Mouse (Mus musculus): Measurements from ENCODE around the gene Calhm4. TPM values are rescaled to one million over a fixed set of nuclear protein-coding genes. Genes with fewer than 3 reads are reported as not detected.
A peak's percentile ranks its signal among the peaks of the same experiment; 100 is the strongest.

Calhm4 gene
- polyA plus RNA-seq, 1 experiment: not detected

DNA sequence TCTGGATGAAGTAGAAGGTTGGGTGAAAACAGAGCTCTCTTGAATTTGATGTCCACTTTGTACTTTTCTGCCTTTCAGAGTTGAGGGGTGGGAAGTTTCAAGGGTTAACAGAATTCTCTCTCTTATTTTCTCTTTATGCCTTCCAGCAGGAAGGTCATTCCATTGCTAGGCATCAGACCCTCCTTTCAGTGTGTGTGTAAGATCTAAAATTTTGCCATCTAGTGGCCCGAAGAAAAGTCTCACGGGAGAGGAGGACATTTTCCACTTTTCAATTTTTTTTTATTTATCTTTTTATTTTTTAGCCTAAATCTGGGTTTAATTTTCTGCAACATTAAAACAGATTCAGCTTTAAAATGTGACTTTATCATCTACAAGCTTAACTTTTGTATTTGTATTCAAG is 27.5 kb upstream of the Calhm4 start:
- no peaks in the 10 kb centered on the region for H3K36me3 ChIP-seq (ENCODE audit: control insufficient read depth, insufficient read depth, low read length)
- TF ChIP-seq CTCF (conservative IDR thresholded peaks at IDR 0.05; ENCODE audit: insufficient read depth, insufficient read length, low read depth, low read length): no peak
- TF ChIP-seq POLR2A (IDR thresholded peaks at IDR 0.05; ENCODE audit: low read depth, low read length): no peak
- no peak for DNase-seq
- no peak overlapping the region for H3K27ac ChIP-seq (ENCODE audit: insufficient read depth, low read depth, low read length)
- no peaks in the 10 kb centered on the region for H3K4me1 ChIP-seq (ENCODE audit: control insufficient read depth, insufficient read depth, low read length)
- WGBS: 55% methylated on average over 2 of the region's 2 CpGs
- no peaks in the 10 kb centered on the region for H3K27me3 ChIP-seq (replicated peaks; ENCODE audit: control insufficient read depth, insufficient read depth, low read length)
- H3K4me3 ChIP-seq (ENCODE audit: insufficient read depth, low read depth, low read length): no peak overlapping the region

DNA sequence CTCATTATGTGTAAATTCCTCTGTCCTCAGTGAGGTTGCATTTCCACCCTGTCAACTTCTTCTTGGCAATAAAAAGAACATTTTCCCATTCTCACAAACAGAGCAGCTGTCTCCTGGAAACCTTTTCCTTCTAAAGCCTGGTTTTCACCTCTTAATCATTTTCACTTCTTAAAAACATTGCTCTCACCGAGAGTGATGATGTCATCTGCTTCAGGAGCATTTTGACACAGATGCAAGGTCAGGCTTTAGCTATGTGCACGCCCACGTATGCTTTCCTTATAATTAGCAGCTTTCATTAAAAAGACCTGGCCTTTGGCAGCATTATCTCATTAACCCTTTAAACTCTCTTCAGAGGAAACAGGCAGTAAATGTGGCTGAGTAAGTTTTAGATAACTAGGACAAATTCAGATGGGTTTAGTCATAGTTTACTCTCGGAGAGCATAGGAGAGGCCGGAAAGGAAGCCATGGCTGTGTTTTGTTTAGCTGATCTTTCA is 26.9 kb upstream of the Calhm4 start:
- 44% methylated on average over 5 of the region's 5 CpGs for WGBS
- no peak overlapping the region for H3K27ac ChIP-seq (ENCODE audit: insufficient read depth, low read depth, low read length)
- H3K4me3 ChIP-seq (ENCODE audit: insufficient read depth, low read depth, low read length): no peak overlapping the region
- no peak for TF ChIP-seq POLR2A (IDR thresholded peaks at IDR 0.05; ENCODE audit: low read depth, low read length)
- no peak for TF ChIP-seq CTCF (conservative IDR thresholded peaks at IDR 0.05; ENCODE audit: insufficient read depth, insufficient read length, low read depth, low read length)
- H3K27me3 ChIP-seq (replicated peaks; ENCODE audit: control insufficient read depth, insufficient read depth, low read length): no peaks in the 10 kb centered on the region
- no peak for DNase-seq
- no peaks in the 10 kb centered on the region for H3K4me1 ChIP-seq (ENCODE audit: control insufficient read depth, insufficient read depth, low read length)
- no peaks in the 10 kb centered on the region for H3K36me3 ChIP-seq (ENCODE audit: control insufficient read depth, insufficient read depth, low read length)

DNA sequence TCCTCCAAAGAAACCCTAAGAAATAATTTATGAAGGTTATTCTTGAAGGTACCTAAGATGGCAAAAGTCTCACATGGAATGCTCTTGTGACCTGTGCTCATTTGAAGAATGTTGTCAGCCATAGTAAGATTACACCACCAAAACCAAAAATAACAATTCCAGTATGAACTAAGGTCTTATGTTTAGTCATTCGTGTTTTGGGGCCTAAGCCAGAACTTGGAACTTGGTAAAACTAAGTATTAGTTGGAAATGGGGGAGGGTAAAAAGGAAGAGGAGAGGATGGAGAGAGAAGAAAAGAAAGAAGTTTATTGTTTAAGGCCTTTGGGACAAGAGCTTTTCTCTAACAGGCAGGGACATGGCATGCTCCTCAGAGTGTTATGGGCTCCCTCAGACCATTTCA is 25.5 kb upstream of the Calhm4 start:
- 61% methylated on average over 1 of the region's 1 CpGs for WGBS
- no peak overlapping the region for H3K27ac ChIP-seq (ENCODE audit: insufficient read depth, low read depth, low read length)
- TF ChIP-seq POLR2A (IDR thresholded peaks at IDR 0.05; ENCODE audit: low read depth, low read length) (no peak), CTCF (conservative IDR thresholded peaks at IDR 0.05; ENCODE audit: insufficient read depth, insufficient read length, low read depth, low read length) (no peak)
- H3K27me3 ChIP-seq (replicated peaks; ENCODE audit: control insufficient read depth, insufficient read depth, low read length): no peaks in the 10 kb centered on the region
- no peaks in the 10 kb centered on the region for H3K36me3 ChIP-seq (ENCODE audit: control insufficient read depth, insufficient read depth, low read length)
- no peak for DNase-seq
- no peak overlapping the region for H3K4me3 ChIP-seq (ENCODE audit: insufficient read depth, low read depth, low read length)
- H3K4me1 ChIP-seq (ENCODE audit: control insufficient read depth, insufficient read depth, low read length): no peaks in the 10 kb centered on the region

DNA sequence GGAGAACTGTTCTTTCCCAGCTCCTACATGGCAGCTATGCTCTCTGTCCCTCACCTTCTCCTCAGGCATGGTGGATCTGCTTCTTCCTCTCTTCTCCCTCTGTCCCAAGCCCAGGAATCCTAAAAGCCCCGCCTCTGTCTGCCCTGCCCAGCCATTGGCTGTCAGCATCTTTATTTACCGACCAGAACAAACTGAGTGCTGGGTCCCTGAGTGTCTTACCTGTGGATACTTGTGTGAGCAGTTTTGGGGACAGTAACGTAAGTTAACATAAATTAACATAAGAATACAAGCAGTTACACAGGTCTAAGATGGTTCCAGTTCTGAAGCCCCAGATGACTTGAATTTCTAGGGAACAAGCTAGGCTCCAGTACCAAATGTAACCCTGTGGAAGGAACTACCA is 22.5 kb upstream of the Calhm4 start:
- Histone ChIP-seq H3K27ac (ENCODE audit: insufficient read depth, low read depth, low read length) (no peak overlapping the region), H3K27me3 (replicated peaks; ENCODE audit: control insufficient read depth, insufficient read depth, low read length) (no peaks in the 10 kb centered on the region), H3K36me3 (ENCODE audit: control insufficient read depth, insufficient read depth, low read length) (no peaks in the 10 kb centered on the region), H3K4me1 (ENCODE audit: control insufficient read depth, insufficient read depth, low read length) (no peaks in the 10 kb centered on the region), H3K4me3 (ENCODE audit: insufficient read depth, low read depth, low read length) (no peak overlapping the region)
- 63% methylated on average over 3 of the region's 3 CpGs for WGBS
- TF ChIP-seq POLR2A (IDR thresholded peaks at IDR 0.05; ENCODE audit: low read depth, low read length) (no peak), CTCF (conservative IDR thresholded peaks at IDR 0.05; ENCODE audit: insufficient read depth, insufficient read length, low read depth, low read length) (no peak)
- DNase-seq: no peak

DNA sequence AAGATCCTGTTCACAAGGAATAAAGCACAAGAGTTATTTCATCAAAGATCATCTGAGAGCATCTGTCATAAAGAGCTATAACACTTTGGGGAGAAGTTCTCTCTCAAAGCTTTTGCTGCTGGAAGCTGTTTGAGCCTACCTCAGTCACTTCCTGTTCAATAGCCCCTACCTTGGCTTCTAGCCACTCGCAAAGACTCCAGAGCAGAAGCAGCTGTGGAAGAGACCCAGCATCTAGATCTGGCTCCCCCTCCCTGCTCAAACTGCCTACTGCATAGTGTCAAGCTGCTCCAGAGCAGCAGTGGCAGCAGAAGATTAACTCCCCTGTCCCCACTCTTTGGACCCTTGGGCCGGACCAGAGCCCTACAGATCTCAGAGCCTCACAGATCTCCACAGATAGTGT is 9.9 kb upstream of the Calhm4 start:
- H3K4me1 ChIP-seq (ENCODE audit: control insufficient read depth, insufficient read depth, low read length): no peaks in the 10 kb centered on the region
- TF ChIP-seq CTCF (conservative IDR thresholded peaks at IDR 0.05; ENCODE audit: insufficient read depth, insufficient read length, low read depth, low read length) (no peak), POLR2A (IDR thresholded peaks at IDR 0.05; ENCODE audit: low read depth, low read length) (no peak)
- no peak overlapping the region for H3K27ac ChIP-seq (ENCODE audit: insufficient read depth, low read depth, low read length)
- DNase-seq: no peak
- H3K4me3 ChIP-seq (ENCODE audit: insufficient read depth, low read depth, low read length): no peak overlapping the region
- H3K36me3 ChIP-seq (ENCODE audit: control insufficient read depth, insufficient read depth, low read length): no peaks in the 10 kb centered on the region
- no peaks in the 10 kb centered on the region; the same call in 1 of the 2 replicates for H3K27me3 ChIP-seq (replicated peaks; ENCODE audit: control insufficient read depth, insufficient read depth, low read length)
- 78% methylated on average over 2 of the region's 2 CpGs for WGBS

DNA sequence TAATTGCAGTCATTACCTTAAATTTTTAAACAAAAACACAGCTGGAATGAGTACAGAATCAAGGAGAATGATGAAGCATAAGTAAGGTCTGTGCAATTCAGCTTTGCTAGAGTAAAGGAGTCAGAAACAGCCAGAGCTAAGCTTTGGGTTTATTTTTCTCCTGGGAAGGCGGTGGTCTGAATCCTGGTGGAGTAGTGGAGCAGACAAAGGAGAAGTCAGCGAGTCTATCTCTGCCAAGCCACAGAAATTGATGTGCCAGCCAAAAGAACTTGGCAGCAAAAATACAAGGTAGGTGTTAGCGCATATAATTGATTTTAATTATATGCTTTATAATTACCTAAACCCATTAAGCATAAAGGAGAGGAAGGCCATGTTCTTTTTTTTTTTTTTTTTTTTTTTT is 6.7 kb downstream of the Calhm4 start, which contains the start of gene Trappc3l:
Gene Trappc3l, plus strand, starts transcription at position 197 of the 400 bp plus-strand sequence.
- TF ChIP-seq POLR2A (IDR thresholded peaks at IDR 0.05; ENCODE audit: low read depth, low read length) (no peak), CTCF (conservative IDR thresholded peaks at IDR 0.05; ENCODE audit: insufficient read depth, insufficient read length, low read depth, low read length) (no peak)
- no peaks in the 10 kb centered on the region for H3K4me1 ChIP-seq (ENCODE audit: control insufficient read depth, insufficient read depth, low read length)
- no peak within 1 kb of the TSS for H3K27ac ChIP-seq (ENCODE audit: insufficient read depth, low read depth, low read length)
- no peaks in the 10 kb centered on the region for H3K27me3 ChIP-seq (replicated peaks; ENCODE audit: control insufficient read depth, insufficient read depth, low read length)
- WGBS: 82% methylated on average over 3 of the region's 3 CpGs
- H3K36me3 ChIP-seq (ENCODE audit: control insufficient read depth, insufficient read depth, low read length): no peaks in the 10 kb centered on the region
- no peak within 1 kb of the TSS for H3K4me3 ChIP-seq (ENCODE audit: insufficient read depth, low read depth, low read length)
- no peak for DNase-seq

DNA sequence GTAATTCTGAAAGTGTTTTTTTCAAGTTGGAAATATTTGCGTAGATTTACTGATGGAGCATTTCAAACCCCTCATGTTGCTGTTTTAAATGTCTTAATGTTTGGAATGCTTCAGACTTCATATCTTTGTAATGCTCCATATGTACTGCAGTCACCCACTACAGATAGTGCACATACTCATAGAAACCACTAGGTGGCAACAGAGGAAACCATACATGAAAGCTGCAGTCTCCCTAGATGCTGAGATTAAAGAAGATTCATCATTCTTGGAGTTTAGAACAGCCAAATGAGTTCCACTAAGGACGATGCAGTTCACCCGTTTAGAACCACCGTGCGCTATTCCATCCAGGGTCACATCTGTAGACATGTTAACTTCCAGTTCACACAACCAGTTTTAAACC is 7.5 kb downstream of the Calhm4 start:
- TF ChIP-seq POLR2A (IDR thresholded peaks at IDR 0.05; ENCODE audit: low read depth, low read length): no peak
- TF ChIP-seq CTCF (conservative IDR thresholded peaks at IDR 0.05; ENCODE audit: insufficient read depth, insufficient read length, low read depth, low read length): peak; percentile 36
- Histone ChIP-seq H3K27ac (ENCODE audit: insufficient read depth, low read depth, low read length) (no peak overlapping the region), H3K4me3 (ENCODE audit: insufficient read depth, low read depth, low read length) (no peak overlapping the region), H3K27me3 (replicated peaks; ENCODE audit: control insufficient read depth, insufficient read depth, low read length) (no peaks in the 10 kb centered on the region), H3K36me3 (ENCODE audit: control insufficient read depth, insufficient read depth, low read length) (no peaks in the 10 kb centered on the region), H3K4me1 (ENCODE audit: control insufficient read depth, insufficient read depth, low read length) (no peaks in the 10 kb centered on the region)
- peak; percentile 43 for DNase-seq
- 10% methylated on average over 5 of the region's 5 CpGs for WGBS
